Mouse (Mus musculus): ENCODE measurements around the gene Capzb.

Gene Capzb

DNA sequence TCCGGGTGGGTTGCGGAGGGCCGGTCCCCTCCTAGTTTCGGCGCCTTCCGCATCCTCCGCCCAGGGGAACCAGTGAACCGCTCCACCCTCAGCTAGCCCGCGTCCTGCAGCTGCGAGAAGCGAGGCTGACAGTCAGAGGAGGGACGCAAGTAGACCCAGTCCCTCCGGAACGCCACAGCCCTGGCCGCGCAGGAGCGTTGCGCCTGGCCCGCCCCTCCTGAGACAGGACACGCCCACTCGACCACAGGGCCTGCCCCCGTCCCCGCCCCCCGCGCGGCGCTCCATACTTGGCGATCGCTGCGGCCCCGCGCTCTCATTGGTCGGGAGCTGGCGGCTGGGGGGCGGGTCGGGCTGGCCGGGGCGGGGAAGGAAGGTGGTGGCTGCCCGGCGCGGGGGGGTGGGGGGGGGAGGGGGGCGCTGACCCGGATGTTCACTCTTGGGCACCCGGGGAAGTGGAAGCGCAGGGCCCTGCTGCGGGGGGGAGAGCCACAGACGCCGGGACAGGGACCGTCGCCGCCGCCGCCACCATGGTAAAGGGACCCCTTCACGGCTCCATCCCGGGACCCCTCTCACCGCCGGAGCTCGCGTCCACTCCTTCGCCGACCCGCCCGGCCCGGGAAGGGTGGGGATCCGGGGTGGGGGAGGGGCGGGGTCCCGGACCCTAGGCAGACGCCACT lies at the start of gene Capzb:
Gene Capzb (plus strand): TSS at position 401 of the 677 bp plus-strand sequence.
- DNase-seq = peak; percentile 98

DNA sequence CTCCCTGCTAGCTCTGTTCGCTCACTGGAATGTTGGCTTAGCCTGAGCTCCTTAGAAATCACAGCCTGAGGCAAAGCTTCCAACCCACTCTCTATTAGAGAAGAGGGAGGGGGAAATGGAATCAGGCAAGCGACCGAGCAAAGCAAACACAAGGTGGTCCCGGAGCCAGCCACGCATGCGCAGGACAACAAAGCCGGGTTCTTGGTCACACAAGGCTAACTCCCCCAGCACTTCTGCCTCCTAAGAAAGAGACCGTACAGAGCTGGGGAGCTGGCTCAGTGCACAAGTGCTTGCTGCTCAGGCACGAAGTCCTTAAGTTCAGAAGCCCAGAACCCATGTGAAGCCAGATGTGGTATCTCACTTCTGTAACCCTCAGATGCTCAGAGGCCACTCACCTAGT lies 49.7 kb upstream of the Capzb start:
- peak; percentile 33 for DNase-seq

DNA sequence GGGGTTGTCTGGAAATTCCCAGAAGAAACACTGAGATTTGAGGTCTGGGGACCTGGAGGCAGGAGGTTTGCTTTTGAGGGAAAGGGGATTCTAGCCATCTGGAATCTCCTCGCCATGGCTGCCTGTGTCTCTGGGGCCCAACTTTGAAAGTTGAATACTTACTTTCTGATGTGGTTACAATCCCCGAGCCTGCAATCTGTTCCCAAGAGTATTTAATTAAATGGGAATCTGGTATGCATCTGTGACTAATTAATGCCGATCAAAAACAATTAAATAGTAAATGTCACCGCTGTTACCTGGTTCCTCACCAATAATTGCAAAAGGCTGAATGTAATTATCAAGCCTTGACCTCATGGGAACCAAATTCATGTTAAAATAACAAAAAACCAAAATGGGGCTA lies 48.1 kb upstream of the Capzb start:
- no peak for DNase-seq

DNA sequence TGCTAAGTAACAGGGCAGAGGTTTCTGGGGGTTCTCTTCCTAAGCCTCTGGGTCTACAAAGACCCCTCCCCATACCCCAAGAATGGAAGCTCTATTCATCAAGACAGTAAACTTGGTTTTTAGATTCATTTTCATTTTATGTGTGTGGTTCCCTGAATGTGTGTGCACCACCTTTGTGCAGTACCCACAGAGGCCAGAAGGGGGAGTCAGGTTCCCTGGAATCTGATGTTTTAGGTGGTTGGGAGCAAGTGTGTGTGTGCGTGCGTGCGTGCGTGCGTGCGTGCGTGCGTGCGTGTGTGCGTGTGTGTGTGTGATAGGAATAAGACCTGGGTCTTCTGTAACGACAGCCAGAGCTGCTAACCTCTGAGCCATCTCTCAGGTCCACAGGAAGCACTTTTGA lies 47.5 kb upstream of the Capzb start:
- DNase-seq = peak; percentile 15

DNA sequence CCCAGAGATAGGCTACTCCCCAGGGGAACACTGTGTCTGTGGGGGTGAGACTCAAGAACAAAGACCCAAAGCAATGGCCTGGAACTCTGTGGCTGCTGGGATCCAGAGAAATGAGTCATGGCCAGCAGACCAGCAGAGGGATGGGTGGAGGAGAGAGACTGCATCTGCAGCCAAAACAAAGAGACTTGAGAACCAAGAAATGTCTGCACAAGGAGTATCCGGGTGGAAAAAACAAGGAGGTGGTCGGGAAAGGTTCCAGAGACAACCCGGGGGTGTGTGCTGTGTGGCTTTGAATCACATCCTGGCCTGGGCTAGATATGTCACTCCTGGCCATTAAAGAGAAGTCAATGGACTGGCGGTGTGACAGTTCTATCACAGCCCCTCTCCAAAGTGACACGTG lies 45.9 kb upstream of the Capzb start:
- DNase-seq = no peak

DNA sequence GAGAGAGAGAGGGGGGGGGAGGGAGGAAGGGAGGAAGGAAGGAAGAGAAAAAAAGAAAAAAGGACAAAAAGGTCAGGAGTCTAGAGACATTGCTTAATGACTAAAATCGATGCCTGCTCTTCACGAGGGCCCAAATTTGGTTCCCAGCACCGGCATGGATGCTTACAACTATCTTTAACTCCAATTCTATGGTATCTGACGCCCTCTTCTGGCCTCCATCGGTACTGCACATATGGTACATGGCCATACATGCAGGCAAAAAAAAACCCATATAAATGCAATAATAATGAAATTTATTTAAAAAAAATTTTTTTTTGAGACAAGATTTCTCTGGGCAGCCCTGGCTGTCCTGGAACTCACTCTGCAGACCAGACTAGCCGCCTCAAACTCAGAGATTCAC lies 41.3 kb upstream of the Capzb start:
- DNase-seq = no peak

DNA sequence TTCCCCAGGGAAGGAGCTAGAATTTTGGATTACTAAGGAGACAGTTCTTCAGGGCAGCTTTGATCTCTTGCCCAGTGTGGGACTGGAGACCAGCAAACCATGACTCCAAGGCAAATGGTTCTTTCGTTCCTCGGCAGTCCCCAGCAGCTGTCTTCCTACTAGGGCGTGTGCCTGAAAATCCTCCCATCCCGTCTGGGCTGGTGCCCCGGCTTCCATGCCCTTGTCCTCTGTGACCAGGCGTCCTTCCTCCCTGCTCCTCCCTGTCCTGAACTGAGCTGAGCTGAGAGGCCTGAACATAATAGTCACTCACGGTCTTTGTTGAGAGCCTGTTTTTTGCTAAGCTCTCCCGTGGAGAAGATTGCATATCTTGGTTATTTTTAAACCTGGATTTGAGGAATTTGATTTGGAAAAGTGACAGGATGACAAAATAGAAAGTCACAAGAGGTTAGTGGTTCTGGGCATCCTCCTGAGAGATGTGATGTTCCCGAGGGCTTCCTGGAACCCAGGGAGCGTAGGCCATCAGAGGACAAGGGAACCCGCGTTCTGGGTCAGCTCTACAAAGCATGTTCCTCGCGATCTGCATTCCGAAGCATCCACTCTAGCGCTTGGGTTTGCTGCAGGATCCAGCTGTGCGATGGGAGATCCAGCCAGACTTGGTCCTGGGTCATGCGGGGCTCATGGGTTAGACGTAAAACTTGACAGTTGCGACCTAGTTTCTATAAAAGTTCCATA lies 38.0 kb upstream of the Capzb start:
- DNase-seq = no peak

DNA sequence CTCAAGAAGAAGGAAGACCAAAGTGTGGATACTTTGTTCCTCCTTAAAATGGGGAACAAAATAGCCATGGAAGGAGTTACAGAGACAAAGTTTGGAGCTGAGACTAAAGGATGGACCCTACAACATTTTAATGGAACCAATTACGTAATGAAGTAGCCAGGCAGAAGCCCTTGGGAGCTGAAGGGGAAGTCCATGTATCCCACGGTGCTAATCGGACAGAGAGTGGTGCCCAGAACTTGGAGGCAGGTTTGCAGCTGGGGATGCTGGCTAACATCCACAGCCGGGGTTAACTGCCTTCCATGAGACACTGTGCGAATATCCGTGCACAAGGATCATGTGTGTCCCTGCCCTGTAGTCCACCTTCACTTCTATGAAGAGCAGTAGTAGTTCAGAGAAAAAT lies 36.2 kb upstream of the Capzb start:
- DNase-seq = no peak

DNA sequence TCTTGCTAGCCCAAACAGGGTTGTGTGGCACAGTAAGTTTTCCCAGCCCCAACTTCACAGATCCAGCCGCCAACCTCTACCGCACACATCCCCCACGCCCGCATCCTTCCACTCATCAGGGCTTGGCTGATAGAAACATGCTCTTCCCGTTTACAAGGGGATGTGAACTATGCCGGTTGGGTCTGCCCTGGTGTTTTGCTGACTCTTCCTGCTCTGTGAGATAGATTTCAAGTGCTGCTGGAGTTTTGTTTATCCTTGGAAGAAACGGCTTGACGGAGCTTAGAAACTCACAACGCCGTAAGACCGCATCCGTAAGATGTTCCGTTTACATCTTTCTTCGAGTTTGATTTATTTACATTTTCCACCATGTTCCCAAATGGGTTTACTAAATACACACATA lies 34.3 kb upstream of the Capzb start:
- no peak for DNase-seq

DNA sequence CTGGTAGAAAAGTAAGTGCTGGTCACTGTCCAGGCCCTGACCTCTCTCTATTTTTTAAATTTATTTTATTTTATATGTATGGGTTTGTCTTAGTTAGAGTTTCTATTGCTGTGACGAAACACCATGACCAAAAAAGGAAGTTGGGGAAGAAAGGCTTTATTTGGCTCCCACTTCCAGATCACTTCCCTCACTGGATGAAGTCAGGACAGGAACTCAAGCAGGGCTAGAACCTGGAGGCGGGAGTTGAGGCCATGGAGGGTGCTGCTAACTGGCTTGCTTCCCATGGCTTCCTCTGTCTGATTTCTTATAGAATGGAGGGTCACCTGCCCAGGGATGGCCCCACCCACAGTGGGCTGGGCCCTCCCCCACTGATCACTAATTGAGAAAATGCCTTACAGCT lies 31.6 kb upstream of the Capzb start:
- no peak for DNase-seq

DNA sequence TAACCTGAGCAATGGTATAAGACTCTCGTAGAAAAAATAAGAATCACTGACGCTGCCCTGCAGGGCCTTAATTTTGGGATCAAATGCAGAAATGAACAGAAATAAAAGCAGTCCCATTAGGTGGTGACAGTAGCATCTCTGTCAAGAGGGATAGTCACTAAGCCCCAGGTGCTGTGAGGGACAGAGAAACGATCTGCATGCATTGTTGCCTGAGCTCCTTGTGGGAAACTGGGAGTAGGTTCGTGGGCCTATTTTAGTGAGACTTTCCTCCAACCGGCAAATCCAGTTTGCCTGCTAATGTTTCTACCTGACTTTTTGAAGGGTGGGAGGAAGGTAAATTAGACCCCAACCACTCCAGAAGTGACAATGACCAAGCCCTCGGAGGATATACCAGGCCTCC lies 28.6 kb upstream of the Capzb start:
- DNase-seq = no peak

DNA sequence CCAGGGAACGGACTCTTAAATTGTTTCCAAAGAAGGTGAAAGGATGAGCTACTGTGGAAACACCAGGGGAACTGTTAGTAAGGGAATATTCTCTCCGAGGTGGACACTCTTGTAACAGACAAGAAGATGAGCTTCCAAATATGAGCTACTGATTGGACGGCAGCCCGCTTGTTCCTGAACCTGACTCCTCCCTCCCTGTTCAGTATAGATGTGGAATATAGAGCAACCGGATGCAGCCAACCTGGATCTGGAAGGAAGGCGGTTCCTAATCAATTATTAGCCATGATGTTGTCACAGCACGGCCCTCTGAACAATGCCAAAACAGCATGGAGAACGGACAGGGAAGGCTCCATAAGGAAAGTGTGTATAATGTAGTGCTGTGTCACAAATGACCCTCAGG lies 27.4 kb upstream of the Capzb start:
- DNase-seq = no peak

DNA sequence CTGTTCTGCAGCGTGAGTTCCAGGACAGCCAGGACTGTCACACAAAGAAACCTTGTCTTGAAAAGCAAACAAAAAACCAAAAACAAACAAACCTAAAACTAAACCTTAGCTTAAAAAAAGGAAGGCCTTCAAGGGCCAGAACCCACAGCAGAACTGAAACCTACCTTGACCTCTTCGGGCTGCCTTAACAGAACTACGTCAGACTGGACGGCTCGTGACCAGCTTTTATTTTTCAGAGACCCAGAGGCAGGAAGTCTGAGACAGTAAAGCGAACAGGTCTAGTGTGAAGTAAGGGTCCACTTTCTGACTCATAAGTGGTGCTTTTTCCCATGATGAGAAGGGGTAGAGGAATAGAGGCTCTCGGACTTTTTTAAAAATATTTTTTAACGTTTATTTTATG lies 26.5 kb upstream of the Capzb start:
- DNase-seq = no peak

DNA sequence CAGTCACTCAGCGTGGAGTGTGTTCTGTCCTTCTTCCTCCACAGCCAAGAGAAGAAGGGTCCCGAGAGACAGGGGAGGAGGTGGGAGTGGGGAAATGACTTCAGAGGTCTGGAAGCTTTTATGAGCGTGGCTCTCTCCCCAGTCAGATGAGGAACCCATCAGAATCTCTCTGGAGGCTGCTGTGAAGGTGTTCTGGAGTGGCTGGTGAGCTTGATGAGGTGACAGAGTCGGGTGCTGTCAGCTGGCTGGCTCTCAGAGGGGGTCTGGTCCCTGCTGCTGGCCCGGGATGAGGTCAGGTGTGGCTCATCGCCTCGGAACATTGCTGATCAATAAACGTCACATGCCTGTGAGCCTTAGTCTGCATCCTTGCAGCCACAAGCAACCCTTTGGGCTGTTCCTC lies 25.6 kb upstream of the Capzb start:
- no peak for DNase-seq

DNA sequence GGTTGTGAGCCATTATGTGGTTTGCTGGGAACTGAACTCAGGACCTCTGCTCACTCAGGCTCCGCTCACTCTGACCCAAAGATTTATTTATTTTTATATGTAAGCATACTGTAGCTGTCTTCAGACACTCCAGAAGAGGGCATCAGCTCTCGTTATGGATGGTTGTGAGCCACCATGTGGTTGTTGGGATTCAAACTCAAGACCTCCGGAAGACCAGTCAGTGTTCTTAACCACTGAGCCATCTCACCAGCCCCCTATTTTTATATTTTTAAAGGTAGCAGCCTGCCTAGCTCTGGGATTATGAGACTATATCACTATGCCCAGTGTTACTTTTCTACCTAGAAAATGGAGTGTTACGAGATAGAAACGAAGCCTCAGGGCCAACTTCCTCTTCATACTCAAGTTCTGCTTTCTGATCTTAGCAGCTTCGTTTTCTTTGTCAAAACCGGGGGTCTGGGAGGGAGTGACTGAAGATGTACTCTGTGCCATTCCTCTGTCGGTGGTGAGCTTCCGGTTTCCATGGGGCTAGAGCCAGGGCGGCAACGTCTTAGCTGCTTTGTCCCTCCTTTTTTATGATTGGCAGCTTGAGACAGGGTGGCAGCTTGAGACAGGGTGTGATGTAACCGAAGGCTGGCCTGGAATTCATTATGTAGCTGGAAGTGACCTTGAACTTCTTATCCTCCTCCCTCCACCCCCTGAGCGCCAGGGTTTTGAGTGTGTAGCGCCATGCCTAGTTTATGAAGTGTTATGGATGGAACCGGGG lies 23.5 kb upstream of the Capzb start:
- DNase-seq = no peak

DNA sequence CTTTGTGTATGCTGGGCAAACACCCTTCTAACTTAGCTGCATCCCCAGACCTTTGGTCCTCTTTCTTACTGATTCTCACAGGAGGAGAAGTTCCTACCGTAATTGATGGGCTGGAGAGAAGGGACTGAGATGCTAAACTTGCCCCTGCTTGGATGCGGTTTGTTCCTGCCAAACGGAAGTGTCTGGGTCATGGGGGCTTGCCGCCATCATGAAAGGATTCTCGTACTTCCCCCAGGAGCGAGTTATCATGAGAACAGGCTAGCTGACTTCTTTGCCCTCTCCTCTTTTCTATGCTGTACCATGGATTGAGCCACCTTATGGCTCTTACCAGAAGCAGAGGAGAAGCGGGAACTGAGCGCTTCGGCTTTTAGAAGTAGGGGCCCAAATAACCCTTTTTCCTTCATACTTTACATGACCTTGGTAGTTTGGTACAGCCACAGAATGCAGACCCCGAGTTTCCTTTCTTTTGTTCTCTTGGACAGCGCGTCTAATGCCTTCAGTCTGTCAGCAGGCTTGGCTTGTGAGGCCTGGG lies 22.9 kb upstream of the Capzb start:
- no peak for DNase-seq

DNA sequence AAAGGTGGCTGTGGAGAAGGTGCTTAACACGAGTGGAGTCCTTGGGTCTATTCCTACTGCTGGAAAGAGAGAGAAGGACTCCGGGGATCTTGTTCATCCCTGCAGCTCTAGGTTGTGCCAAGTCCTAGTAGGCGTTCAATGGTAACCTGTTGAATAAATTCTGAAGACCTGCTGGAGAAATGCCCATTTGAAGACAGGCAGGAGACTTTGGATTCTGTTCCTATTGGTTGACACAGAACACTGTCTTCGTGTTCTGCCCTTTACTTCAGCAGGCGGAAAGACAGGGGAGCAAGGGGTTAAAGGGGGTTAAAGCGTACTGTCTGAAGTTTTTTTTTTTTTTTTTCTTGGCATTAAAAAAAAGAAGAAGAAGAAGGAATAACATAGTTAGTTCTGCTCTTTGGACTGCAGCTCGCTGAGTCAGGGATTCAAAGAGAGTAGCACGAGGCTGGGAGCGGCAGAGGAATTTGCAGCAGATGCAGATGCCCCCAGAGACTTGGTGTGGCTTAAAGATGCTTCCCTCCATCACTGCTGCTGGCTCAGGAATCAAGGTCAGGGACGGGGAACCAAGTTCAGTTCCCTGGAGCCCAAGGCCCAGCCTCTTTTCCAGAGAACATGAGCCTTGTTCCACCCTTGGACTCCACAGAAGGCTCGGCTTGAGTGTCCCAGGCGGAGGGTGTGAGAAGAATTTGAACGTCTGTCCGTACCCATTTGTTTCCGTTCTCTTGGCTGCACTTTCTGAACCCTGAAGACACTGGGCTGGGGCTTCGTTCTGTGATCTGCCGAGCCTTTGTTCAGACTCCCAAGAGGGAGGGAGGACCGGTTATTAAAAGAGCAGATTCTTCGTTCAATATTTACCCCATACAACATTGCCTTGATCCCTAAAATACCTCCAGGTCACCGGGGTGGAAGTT lies 17.4 kb upstream of the Capzb start:
- DNase-seq = no peak

DNA sequence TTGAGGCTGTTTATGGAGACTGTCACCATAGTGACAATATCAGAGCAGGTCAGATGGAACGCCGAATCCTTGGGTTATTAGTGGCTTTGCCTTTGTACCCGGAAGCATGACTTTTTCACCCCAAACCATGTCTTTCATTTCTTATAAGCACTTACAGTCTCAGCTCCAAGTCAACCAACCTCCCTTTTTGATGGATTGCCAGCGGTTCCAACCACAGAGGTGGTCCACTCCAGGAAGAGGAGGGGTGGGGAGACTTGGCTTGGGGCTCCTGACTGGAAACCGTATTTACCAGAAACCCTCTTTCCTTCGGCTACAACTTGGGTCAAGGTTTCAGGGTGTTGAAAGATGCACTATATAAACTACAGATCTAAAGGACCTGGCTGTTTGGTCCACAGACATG lies 16.7 kb upstream of the Capzb start:
- DNase-seq = no peak

DNA sequence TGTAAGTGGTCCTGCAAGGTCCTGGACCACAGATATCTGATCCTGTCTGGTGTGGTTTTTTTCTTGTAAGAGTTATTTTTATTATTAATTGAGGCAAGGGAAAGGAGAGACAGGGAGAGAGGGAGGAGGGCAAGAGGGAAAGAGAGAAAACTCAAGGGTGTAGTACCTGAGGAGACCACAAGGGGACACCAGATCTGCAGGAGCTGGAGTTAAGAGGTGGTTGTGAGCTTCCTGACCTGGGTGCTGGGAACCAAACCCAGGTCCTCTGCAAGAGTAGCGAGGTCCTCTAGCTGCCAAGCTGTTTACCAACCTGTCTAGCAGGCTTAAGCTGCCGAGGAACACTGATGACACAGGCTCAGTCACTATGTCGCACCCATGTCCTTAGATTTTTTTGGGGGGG lies 14.8 kb upstream of the Capzb start:
- no peak for DNase-seq

DNA sequence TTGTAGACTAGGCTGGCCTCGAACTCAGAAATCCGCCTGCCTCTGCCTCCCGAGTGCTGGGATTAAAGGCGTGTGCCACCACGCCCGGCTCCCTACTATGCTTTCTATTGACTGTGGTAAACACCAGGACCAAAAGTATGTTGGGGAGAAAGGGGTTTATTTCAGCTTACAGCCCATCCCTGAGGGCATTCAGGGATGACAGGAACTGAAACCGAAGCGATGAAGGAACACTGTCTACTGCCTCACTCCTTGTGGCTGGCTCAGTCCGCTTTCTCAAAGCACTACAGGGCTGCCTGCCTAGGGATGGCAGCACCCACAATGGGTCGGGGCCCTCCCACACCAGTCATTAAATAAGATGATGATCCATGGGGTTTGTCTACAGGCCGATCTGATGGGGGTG lies 14.3 kb upstream of the Capzb start:
- DNase-seq = no peak

DNA sequence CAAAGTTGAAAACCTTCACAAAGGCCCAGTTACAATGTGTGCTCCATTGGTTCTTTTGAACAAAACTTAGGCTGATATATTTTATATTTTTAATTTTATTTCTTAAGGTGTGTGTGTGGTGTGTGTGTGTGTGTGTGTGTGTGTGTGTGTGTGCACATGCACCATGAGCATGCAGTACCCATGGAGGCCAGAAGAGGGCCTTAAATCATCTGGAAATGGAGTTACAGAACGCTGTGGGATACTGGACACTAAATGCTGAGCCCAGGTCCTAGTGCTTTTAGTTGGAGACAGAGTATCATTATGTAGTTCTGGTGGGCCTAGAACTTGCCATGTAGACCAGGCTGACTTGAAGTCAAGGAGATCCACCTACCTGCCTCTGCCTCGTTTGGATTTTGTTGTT lies 13.5 kb upstream of the Capzb start:
- DNase-seq = no peak

DNA sequence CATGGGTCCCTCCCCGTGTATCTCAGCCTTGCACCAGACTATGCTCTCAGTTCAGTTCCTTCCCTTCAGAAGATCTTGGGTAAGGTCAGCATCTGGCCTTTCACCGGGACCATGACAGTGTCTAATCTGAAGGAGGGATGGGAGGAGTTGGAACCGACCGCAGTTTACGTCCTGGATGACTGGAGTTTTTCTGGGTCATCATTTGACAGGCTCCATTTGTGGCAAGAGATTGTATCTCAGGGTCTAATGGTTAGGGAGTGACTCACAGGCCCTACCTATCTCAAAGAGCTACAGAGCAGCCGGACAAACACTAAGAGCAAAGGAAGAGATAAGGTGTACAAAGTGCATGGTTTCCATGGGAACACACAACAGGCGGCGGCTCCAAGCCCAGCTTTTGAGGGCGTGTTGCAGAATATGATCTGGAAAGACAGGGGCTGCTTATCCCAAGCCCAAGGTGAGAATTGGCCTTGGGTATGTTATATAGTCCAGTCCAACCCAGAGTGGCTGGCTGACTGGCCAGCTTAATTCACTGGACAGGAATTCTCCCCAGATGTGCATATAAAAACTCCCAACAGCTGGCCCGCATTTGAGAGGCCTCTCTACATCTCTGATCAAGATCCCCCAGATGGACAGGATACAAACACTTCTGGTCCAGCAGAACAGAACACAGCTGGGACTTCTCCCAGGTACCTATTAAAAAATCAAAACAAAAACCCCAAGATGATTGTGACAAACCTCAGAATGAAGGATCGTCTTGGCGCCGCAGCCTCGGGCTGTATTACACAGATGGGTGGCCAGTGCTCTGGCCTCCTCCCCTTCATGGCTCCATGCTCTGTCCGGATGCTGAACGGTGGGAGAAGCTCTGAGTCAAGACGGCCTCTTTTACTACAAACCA lies 12.7 kb upstream of the Capzb start:
- DNase-seq = no peak
